ENCODE assay signal across 7 mouse cellular contexts in the genomic region with DNA sequence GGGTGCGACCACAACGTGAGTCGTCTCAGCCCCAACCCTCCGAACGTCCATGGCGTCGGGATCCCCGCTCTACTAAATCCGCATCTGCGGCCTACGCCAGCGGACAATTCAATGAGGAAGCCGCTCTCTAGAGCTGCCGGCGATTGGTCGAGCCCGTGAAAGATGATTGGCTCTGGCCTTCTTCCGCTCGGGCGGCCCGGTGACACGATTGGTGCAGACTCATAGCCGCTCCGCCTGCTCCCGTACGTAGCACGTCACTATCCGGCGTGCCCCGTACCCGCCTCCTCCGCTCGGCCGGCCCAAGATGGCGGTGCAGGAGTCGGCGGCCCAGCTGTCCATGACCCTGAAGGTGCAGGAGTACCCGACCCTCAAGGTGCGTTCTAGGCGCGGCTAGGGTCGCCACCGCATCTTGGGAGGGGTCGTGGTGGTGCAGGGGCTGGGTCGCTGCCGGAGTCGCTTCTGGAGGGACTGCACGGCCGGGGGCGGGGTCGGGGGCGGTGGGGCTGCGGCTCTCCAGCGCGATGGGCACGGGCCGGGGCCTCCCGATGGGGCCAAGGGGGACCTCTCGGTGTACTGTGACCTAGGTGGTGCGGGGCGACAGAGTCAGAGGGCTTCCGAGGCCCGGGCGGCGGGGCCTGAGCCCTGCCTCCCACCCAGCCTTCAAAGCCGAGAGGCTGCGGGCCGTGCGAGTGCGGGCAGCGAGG. TPM values are rescaled to one million over a fixed set of nuclear protein-coding genes. Genes with fewer than 3 reads are reported as not detected.
DNase-seq lines count a peak whose midpoint lies in the region; ATAC-seq lines count a peak whose summit lies in the region.

A gene (plus strand): TSS at position 237 of the 704 bp plus-strand sequence.

- no peaks in the 10 kb centered on the region for H3K27me3 ChIP-seq in intestine, embryonic 16.5 days (replicated peaks; ENCODE audit: control insufficient read depth, insufficient read depth, low read length)
- H3K27me3 ChIP-seq in midbrain, embryonic 11.5 days (ENCODE audit: control insufficient read depth, insufficient read depth, low read length), result no peaks in the 10 kb centered on the region

- intact Hi-C loops in left cerebral cortex, postnatal 36 days (cut with DNase I), result loop anchor here (2.0 to 5.0 kb wide), 2 partner anchors 42 to 61 kb away; a partner anchor contains a TSS

- ATAC-seq in intestine, embryonic 16.5 days, result peak; percentile 100
- peak; percentile 100 for ATAC-seq in midbrain, embryonic 11.5 days (ENCODE audit: low FRiP score)

- H3K9me3 ChIP-seq in intestine, embryonic 16.5 days (ENCODE audit: control insufficient read depth, low read length), result no peaks in the 10 kb centered on the region; the same call in 1 of the 2 replicates
- H3K9me3 ChIP-seq in midbrain, embryonic 11.5 days (ENCODE audit: control insufficient read depth, low read length), result no peaks in the 10 kb centered on the region

- peaks cover 11% of the 10 kb centered on the region for H3K4me1 ChIP-seq in intestine, embryonic 16.5 days (ENCODE audit: control insufficient read depth, insufficient read depth, low read length)
- peaks cover 11% of the 10 kb centered on the region for H3K4me1 ChIP-seq in midbrain, embryonic 11.5 days (ENCODE audit: control insufficient read depth, insufficient read depth, low read length)

- peak; percentile 97 for DNase-seq in adrenal gland, adult 8-10 months
- peak; percentile 93 for DNase-seq in embryo, embryonic 9.5 days (ENCODE audit: extremely low spot score)
- peak; percentile 89 to 96 for DNase-seq in gastrocnemius, postnatal 4 days (ENCODE audit: low spot score in 2 of 2)
- peak; percentile 98 for DNase-seq in left cerebral cortex, postnatal 36 days (ENCODE audit: low spot score in 2 of 2)
- DNase-seq in midbrain, embryonic 11.5 days (ENCODE audit: low spot score, missing footprints), result peak; percentile 98
- DNase-seq in skeletal muscle tissue, adult 2 months (ENCODE audit: low read depth, low spot score), result peak; percentile 95

- WGBS in intestine, embryonic 16.5 days, result under 1% methylated on average over 71 of the region's 71 CpGs
- WGBS in midbrain, embryonic 11.5 days, result under 1% methylated on average over 59 of the region's 71 CpGs

- peak within 1 kb of the TSS; percentile 96 for H3K9ac ChIP-seq in intestine, embryonic 16.5 days (ENCODE audit: low read depth, low read length)
- peak within 1 kb of the TSS; percentile 92 for H3K9ac ChIP-seq in midbrain, embryonic 11.5 days (ENCODE audit: low read length)

- peak within 1 kb of the TSS; percentile 99 for H3K4me3 ChIP-seq in intestine, embryonic 16.5 days (ENCODE audit: low read length)
- peak within 1 kb of the TSS; percentile 100 for H3K4me3 ChIP-seq in midbrain, embryonic 11.5 days (ENCODE audit: low read depth, low read length)

- peak within 1 kb of the TSS; percentile 73 for H3K4me2 ChIP-seq in intestine, embryonic 16.5 days (ENCODE audit: low read depth, low read length)
- peak within 1 kb of the TSS; percentile 84 for H3K4me2 ChIP-seq in midbrain, embryonic 11.5 days

- H3K27ac ChIP-seq in intestine, embryonic 16.5 days (ENCODE audit: low read length), result peak within 1 kb of the TSS; percentile 86
- H3K27ac ChIP-seq in midbrain, embryonic 11.5 days (ENCODE audit: low read depth, low read length), result peak within 1 kb of the TSS; percentile 71

- no peaks in the 10 kb centered on the region for H3K36me3 ChIP-seq in intestine, embryonic 16.5 days (ENCODE audit: control insufficient read depth, insufficient read depth, low read length)
- H3K36me3 ChIP-seq in midbrain, embryonic 11.5 days (ENCODE audit: control insufficient read depth, insufficient read depth, low read length), result no peaks in the 10 kb centered on the region

RNA-seq across cellular contexts. Expression of the gene that starts here (rescaled TPM):
- total RNA-seq in adrenal gland, adult 8-10 months (2022), result 100 to 1,000 TPM; 124 to 132 (median 127) TPM
- total RNA-seq in gastrocnemius, postnatal 4 days (2021), result 100 to 1,000 TPM; 109 to 112 TPM
- 128 and 135 TPM in 2 replicates for polyA plus RNA-seq in intestine, embryonic 16.5 days (2015; fragmentation: Nextera tagmentation; extraction: Ambion mirVana)
- 10 to 100 TPM; 91.2 to 97.2 TPM for total RNA-seq in left cerebral cortex, postnatal 36 days (2021)
- polyA plus RNA-seq in midbrain, embryonic 11.5 days (2014; fragmentation: Nextera tagmentation; extraction: Ambion mirVana), result 149 and 157 TPM in 2 replicates

Comparison
In these comparisons a context has a peak if more than half of its experiments do, and no peak if none do; other contexts are left out.
1. Peak in every context shown above with its lines: DNase-seq, ATAC-seq, H3K4me3 ChIP-seq and H3K27ac ChIP-seq.